Mouse (Mus musculus) spleen, postnatal 36 days (tissue): ENCODE results near the gene Tyr.
"Not testable (repeated sequence)": the region's sequence is repeated elsewhere in the genome, so short reads cannot be mapped to it uniquely, and the experiment has no call there.

ENCODE experiments used
- DNase-seq, 2 experiments: peaks; one replicate each; pipeline ENCODE4 v3.0.0; 2022; ENCODE audit warnings: low spot score in 2 of 2, mixed read lengths in 1 of 2

The Tyr gene

GRCm38 (mm10) chr7:87493412-87493811 lies at the start of gene Tyr:
Gene Tyr (minus strand): TSS chr7:87493512.
- DNase-seq, result no peak

GRCm38 (mm10) chr7:87539031-87539430 lies 45.7 kb upstream of the Tyr start:
- DNase-seq, result no peak

DNA sequence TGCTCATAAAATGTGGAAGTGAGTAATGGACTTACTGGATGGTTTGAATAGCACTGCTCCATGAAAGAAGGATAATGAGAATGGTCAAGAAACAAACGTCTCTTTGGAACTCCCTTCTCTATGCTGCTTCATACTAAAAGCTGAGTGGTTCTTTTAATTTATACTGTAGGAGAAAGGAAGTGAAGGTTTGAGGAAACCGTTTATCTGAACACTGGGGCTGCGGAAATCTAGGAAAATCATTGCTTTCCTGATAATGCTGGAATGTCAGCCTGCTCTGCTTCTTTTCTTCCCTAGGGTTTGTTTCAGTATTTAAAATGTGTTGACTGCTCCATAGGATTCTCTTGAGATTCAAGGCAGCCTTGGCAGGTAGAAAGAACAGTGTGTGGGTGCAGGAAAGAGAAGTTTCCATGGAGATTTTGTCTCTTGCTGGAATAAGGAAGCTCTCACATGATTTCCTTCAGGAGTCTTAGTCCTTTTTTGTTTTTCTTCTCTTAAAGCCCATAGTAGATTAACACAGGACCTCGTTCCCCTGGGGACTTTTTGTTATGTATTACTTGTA lies 891 bp upstream of the Tyr start:
- no peak for DNase-seq

GRCm38 (mm10) chr7:87488024-87488423 lies 5.3 kb downstream of the Tyr start:
- no peak for DNase-seq

DNA sequence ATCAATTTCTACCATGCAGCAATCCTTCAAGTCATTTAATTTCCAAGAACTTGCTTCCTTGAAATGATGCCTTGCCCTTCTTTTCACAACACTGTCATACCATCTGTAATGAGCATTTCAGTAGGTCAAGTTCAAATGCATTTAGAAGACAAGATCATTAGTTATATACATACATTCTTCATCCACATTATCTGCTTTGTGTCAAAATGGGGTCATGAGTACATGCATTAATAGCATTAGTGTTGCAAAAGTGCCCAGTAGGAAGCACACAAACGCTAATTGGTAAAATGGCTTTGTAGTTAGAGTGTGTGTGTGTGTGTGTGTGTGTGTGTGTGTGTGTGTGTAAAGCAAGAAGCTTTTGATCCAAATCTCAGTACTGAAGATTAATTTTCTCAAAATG lies 80.0 kb downstream of the Tyr start:
- no peak for DNase-seq

DNA sequence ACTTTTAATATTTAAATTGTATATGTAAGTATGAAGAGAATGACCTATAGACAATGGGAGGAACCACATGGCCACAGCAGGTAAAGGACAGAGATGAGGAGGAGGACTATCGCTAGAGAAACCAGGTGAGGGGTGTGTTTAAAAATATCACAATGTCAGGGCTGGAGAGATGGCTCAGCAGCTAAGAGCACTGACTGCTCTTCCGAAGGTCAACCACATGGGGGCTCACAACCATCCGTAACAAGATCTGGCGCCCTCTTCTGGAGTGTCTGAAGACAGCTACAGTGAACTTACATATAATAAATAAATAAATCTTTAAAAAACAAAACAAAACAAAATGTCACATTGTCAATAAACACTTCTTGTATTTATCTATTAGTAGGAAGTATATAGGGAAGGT lies 81.9 kb downstream of the Tyr start:
- DNase-seq, result not testable (repeated sequence)

GRCm38 (mm10) chr7:87397023-87397422 lies 96.3 kb downstream of the Tyr start:
- no peak for DNase-seq

- no peak for DNase-seq
These were observed 118.4 kb downstream of the Tyr start for GRCm38 (mm10) chr7:87374935-87375334.
